Mouse (Mus musculus): ENCODE results near the gene Atp9a. TPM values are rescaled to one million over a fixed set of nuclear protein-coding genes. Genes with fewer than 3 reads are reported as not detected.
A peak's percentile ranks its signal among the peaks of the same experiment; 100 is the strongest.

The Atp9a gene
- total and polyA plus RNA-seq, 3 experiments, result 50.5 to 56.9 (median 51.5) TPM

- no peaks in the 10 kb centered on the region for H3K36me3 ChIP-seq (ENCODE audit: control insufficient read depth, insufficient read depth, low read length)
- peak overlapping the region; percentile 85 for H3K27ac ChIP-seq
- H3K4me3 ChIP-seq, result peak overlapping the region; percentile 55
- 23% methylated on average over 11 of the region's 11 CpGs for WGBS
- no peaks in the 10 kb centered on the region for H3K27me3 ChIP-seq (ENCODE audit: control insufficient read depth, insufficient read depth, low read length)
- intact Hi-C loops (cut with DNase I), result no loop called here
- TF ChIP-seq CTCF (IDR thresholded peaks at IDR 0.05) (no peak), POLR2A (IDR thresholded peaks at IDR 0.05; ENCODE audit: insufficient read depth, low read depth, low read length) (0 out of 2 replicates have a peak, but pooled peaks have one; percentile 30)
- H3K79me2 ChIP-seq (replicated peaks; ENCODE audit: control insufficient read depth, insufficient read depth, low read length), result no peaks in the 10 kb centered on the region
- H3K9ac ChIP-seq (ENCODE audit: low read depth, low read length), result peak overlapping the region; percentile 80
- DNase-seq, result no peak
- peaks cover 15% of the 10 kb centered on the region for H3K4me1 ChIP-seq (ENCODE audit: control insufficient read depth, insufficient read depth, low read length)
Measured at GRCm38 (mm10) chr2:168588591-168589367, 153.4 kb downstream of the Atp9a start.

- H3K36me3 ChIP-seq (ENCODE audit: control insufficient read depth, insufficient read depth, low read length), result no peaks in the 10 kb centered on the region
- 57% methylated on average over 8 of the region's 8 CpGs for WGBS
- no peaks in the 10 kb centered on the region for H3K27me3 ChIP-seq (ENCODE audit: control insufficient read depth, insufficient read depth, low read length)
- TF ChIP-seq POLR2A (IDR thresholded peaks at IDR 0.05; ENCODE audit: insufficient read depth, low read depth, low read length) (no peak), CTCF (IDR thresholded peaks at IDR 0.05) (no peak), EP300 (IDR thresholded peaks at IDR 0.05; ENCODE audit: insufficient read depth, low read depth, low read length) (no peak)
- no peaks in the 10 kb centered on the region for H3K79me2 ChIP-seq (replicated peaks; ENCODE audit: control insufficient read depth, insufficient read depth, low read length)
- peak overlapping the region; percentile 26; the same call in 1 of the 2 replicates for H3K9ac ChIP-seq (ENCODE audit: low read depth, low read length)
- peaks cover 16% of the 10 kb centered on the region for H3K4me1 ChIP-seq (ENCODE audit: control insufficient read depth, insufficient read depth, low read length)
- H3K4me3 ChIP-seq, result no peak overlapping the region
- DNase-seq, result peak in 1 of 2 experiments; percentile 60
- intact Hi-C loops (cut with DNase I), result no loop called here
- H3K27ac ChIP-seq, result peak overlapping the region; percentile 80
Measured at GRCm38 (mm10) chr2:168587159-168587558, 155.1 kb downstream of the Atp9a start.

GRCm38 (mm10) chr2:168586512-168586911 lies 155.7 kb downstream of the Atp9a start:
- peak overlapping the region; percentile 80 for H3K27ac ChIP-seq
- 58% methylated on average over 12 of the region's 12 CpGs for WGBS
- TF ChIP-seq POLR2A (IDR thresholded peaks at IDR 0.05; ENCODE audit: insufficient read depth, low read depth, low read length), result no peak
- no peak for TF ChIP-seq CTCF (IDR thresholded peaks at IDR 0.05)
- TF ChIP-seq EP300 (IDR thresholded peaks at IDR 0.05; ENCODE audit: insufficient read depth, low read depth, low read length), result no peak

DNA sequence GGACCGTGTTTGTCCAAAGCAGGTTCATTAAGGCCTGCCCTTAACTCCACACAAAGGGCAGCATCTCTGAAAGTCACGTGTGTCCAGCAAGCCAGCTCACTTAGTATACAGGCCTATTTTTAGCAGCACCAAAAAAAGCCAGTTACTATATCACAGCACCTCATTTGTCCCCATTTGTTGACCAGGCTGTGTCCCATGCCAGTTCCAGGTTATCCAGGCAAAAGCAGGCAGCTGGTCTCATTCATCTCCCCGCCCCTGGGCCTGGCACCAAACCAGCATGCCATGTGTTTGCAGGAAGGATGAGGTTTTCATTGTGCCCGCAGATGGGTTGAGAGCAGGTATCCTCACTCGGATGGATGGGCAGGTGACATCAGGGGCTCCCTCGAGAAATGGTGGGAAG lies 157.4 kb downstream of the Atp9a start:
- Histone ChIP-seq H3K4me3 (no peak overlapping the region), H3K36me3 (ENCODE audit: control insufficient read depth, insufficient read depth, low read length) (no peaks in the 10 kb centered on the region), H3K4me1 (ENCODE audit: control insufficient read depth, insufficient read depth, low read length) (peaks cover 16% of the 10 kb centered on the region), H3K9ac (ENCODE audit: low read depth, low read length) (no peak overlapping the region), H3K79me2 (replicated peaks; ENCODE audit: control insufficient read depth, insufficient read depth, low read length) (no peaks in the 10 kb centered on the region), H3K27ac (peak overlapping the region; percentile 87), H3K27me3 (ENCODE audit: control insufficient read depth, insufficient read depth, low read length) (no peaks in the 10 kb centered on the region)
- TF ChIP-seq EP300 (IDR thresholded peaks at IDR 0.05; ENCODE audit: insufficient read depth, low read depth, low read length), result 0 out of 2 replicates have a peak, but pooled peaks have one; percentile 60
- TF ChIP-seq POLR2A (IDR thresholded peaks at IDR 0.05; ENCODE audit: insufficient read depth, low read depth, low read length), result no peak
- TF ChIP-seq CTCF (IDR thresholded peaks at IDR 0.05), result no peak
- peak; percentile 61 to 72 for DNase-seq
- 56% methylated on average over 6 of the region's 6 CpGs for WGBS
- intact Hi-C loops (cut with DNase I), result no loop called here

More at GRCm38 (mm10) chr2:168586512-168586911, 155.7 kb downstream of the Atp9a start:
- H3K4me1 ChIP-seq (ENCODE audit: control insufficient read depth, insufficient read depth, low read length), result peaks cover 16% of the 10 kb centered on the region
- no peaks in the 10 kb centered on the region for H3K36me3 ChIP-seq (ENCODE audit: control insufficient read depth, insufficient read depth, low read length)
- no peaks in the 10 kb centered on the region for H3K27me3 ChIP-seq (ENCODE audit: control insufficient read depth, insufficient read depth, low read length)
- no peaks in the 10 kb centered on the region for H3K79me2 ChIP-seq (replicated peaks; ENCODE audit: control insufficient read depth, insufficient read depth, low read length)
- peak; percentile 58 to 72 for DNase-seq
- H3K9ac ChIP-seq (ENCODE audit: low read depth, low read length), result no peak overlapping the region
- no peak overlapping the region for H3K4me3 ChIP-seq
- intact Hi-C loops (cut with DNase I), result no loop called here

Small RNA genes within 50 kb of the gene (microRNA-seq; reads per million reads assigned to microRNA genes)
- 1.2 to 2.2 reads per million in 2 experiments for gene Mir7004

Other genes starting within 250 kb of the Atp9a start
- 10 to 100 TPM; 11.2 to 18.3 TPM for gene Nfatc2, start 140.8 kb downstream of the Atp9a start, total RNA-seq (2021)
- gene Nfatc2, start 140.8 kb downstream of the Atp9a start, polyA plus RNA-seq (2012; rRNA removed), result 10.2 and 12.8 TPM in 2 replicates
- 1 to 10 TPM; 1.5 to 2.3 TPM for gene Sall4, start 25.5 kb upstream of the Atp9a start, total RNA-seq (2021)
- gene Sall4, start 25.5 kb upstream of the Atp9a start, polyA plus RNA-seq (2012; rRNA removed), result 1.2 and 1.3 TPM in 2 replicates
- gene Zfp64, start 213.2 kb upstream of the Atp9a start, total RNA-seq (2021), result 1 to 10 TPM; 6.6 to 7.8 TPM
- 10.1 and 10.5 TPM in 2 replicates for gene Zfp64, start 213.2 kb upstream of the Atp9a start, polyA plus RNA-seq (2012; rRNA removed)